Mouse (Mus musculus) thymus, adult 2 months (tissue): ENCODE data around the gene Zbtb17.

Source experiments
- CTCF ChIP-seq: fragments of 200-500 bp; IDR thresholded peaks from 2 replicates; pipeline ENCODE4 v1.5.1; 2012; ENCODE audit warnings: mild to moderate bottlenecking, control low read depth, low read length, moderate library complexity, borderline replicate concordance; ENCODE audit not compliant: control insufficient read depth, poor library complexity, insufficient read depth; ENCODE audit errors: extremely low read depth
- POLR2A ChIP-seq: fragments of 200-500 bp; IDR thresholded peaks from 2 replicates; pipeline ENCODE4 v1.6.1; 2012; ENCODE audit warnings: mild to moderate bottlenecking, low read length, control low read depth, moderate library complexity; ENCODE audit not compliant: control insufficient read depth, poor library complexity, insufficient read depth; ENCODE audit errors: extremely low read depth

DNA sequence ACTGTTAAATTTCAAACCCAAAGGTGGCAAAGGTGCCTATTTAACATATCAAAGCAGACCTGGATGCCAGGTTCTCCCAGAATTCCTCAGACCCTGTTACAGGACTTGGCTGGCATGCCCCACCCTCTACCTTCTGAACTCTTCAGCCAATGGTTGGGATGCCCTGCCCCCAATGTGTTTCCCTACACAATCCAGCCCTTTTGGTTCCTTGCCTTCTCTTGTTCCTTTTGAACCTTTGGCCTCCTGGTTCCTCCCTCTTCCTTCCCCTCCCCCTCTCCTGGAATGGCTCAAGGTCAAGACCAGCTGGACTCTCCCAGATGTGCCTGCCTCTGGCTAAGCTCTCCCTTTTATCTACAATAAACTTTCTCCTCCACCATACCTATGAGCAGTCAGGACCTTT is 3.6 kb upstream of the Zbtb17 start:
- TF ChIP-seq CTCF (no peak), POLR2A (no peak)
